Mouse (Mus musculus) bone marrow, adult 2 months (tissue): ENCODE results near the gene Unc93b1. TPM values are rescaled to one million over a fixed set of nuclear protein-coding genes. Genes with fewer than 3 reads are reported as not detected.
A peak's percentile ranks its signal among the peaks of the same experiment; 100 is the strongest.
"Not testable (repeated sequence)": the region's sequence is repeated elsewhere in the genome, so short reads cannot be mapped to it uniquely, and the experiment has no call there.

Experiments
- H3K27ac ChIP-seq: fragments of 200-500 bp; 2 replicates; pipeline ENCODE4 v1.5.1; 2012; ENCODE audit warnings: low read depth, mild to moderate bottlenecking, control low read depth, inconsistent platforms, low read length; ENCODE audit not compliant: control insufficient read depth, poor library complexity, insufficient read depth
- H3K4me1 ChIP-seq: fragments of 200-500 bp; 2 replicates; pipeline ENCODE4 v1.6.1; 2011; ENCODE audit warnings: low read length; ENCODE audit not compliant: control insufficient read depth, insufficient read depth
- H3K4me3 ChIP-seq: fragments of 200-500 bp; replicated peaks from 2 replicates; pipeline ENCODE3; 2011; ENCODE audit warnings: mild to moderate bottlenecking, low read depth, low read length, control low read depth; ENCODE audit not compliant: control insufficient read depth
- CTCF ChIP-seq: fragments of 200-500 bp; IDR thresholded peaks from 2 replicates; pipeline ENCODE4 v1.5.1; 2011; ENCODE audit warnings: low read length, control low read depth; ENCODE audit not compliant: control insufficient read depth, insufficient read depth
- POLR2A ChIP-seq: fragments of 200-500 bp; IDR thresholded peaks from 2 replicates; pipeline ENCODE4 v1.6.1; 2011; ENCODE audit warnings: low read depth, mild to moderate bottlenecking, control low read depth, low read length, borderline replicate concordance; ENCODE audit not compliant: control insufficient read depth
- WGBS: fragments of 180-500 bp; shearing (Covaris S2); methylation state at CpG from one replicate; pipeline ENCODE4 v1.1.7; 2018; 5-methylcytosine and 5-hydroxymethylcytosine counted together
- polyA plus RNA-seq: library from polyadenylated mRNA; stranded (reverse); fragments of >200 nt; gene quantifications from 2 replicates; pipeline ENCODE4 v1.2.4, GENCODE M21; 2011; ENCODE audit warnings: low replicate concordance; ENCODE audit not compliant: missing spikeins, insufficient read depth, insufficient read length

The Unc93b1 gene
- polyA plus RNA-seq, 1 experiment: 177 TPM

DNA sequence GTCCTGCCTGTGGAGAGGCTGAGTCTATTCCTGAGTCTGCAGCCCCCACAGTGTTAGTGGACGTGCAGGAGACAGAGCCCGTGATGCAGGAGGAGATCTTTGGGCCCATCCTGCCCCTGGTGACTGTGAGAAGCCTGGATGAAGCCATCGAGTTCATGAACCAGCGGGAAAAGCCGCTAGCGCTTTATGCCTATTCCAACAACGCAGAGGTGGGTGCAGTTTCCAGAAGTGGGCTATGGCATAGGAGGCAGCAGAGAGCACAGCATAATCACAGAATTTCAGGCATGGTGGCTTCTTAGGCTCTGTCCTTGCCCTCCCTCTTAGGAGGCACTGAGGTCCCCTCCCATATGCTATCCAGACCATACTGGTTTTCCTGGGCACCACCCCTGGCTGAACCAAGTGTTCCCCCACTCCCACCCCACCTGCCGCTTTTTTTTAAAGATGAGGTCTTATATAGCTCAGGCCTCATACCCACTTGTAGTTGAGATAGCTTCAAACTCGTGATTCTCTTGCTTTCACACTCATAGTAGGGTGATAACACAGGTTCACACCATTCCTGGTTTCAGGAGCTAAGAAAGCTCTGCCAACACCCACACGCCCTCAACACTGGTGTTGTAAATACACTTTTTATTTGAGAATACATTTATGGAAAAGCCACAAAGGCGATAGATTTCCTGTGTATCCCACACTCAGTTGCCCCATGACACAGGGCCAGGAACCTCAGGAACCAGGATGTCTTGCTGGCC, 31.5 kb downstream of the Unc93b1 start:
- H3K4me3 ChIP-seq: no peak overlapping the region
- TF ChIP-seq CTCF (0 out of 2 replicates have a peak, but pooled peaks have one; percentile 15), POLR2A (no peak)
- H3K27ac ChIP-seq: peak overlapping the region; percentile 26; the same call in 1 of the 2 replicates
- H3K4me1 ChIP-seq: peaks cover 1% of the 10 kb centered on the region; the same call in 1 of the 2 replicates
- WGBS: 75% methylated on average over 11 of the region's 11 CpGs

DNA sequence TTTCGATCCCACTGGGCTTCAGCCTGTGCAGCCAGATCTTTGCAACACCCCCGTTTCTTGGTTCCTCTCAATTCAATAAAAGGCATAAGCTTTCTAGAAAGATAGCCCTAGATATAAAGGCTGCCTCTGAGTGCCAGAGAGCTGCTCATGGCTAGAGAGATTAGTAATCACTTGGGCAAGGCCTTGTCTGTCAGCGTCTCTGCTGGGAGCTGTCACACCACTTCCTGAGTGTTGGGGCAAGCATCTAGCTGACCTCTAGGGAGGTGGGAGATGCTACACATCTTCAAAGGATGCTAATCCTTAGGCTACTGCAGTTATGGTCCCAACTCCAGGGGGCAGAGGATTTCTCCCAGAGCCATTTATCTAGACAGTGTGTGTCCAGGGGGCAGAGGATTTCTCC, 32.3 kb downstream of the Unc93b1 start:
- TF ChIP-seq CTCF (no peak), POLR2A (no peak)
- peak overlapping the region; percentile 26; the same call in 1 of the 2 replicates for H3K27ac ChIP-seq
- H3K4me3 ChIP-seq: no peak overlapping the region
- WGBS: 28% methylated on average over 3 of the region's 3 CpGs
- H3K4me1 ChIP-seq: peaks cover 1% of the 10 kb centered on the region; the same call in 1 of the 2 replicates

DNA sequence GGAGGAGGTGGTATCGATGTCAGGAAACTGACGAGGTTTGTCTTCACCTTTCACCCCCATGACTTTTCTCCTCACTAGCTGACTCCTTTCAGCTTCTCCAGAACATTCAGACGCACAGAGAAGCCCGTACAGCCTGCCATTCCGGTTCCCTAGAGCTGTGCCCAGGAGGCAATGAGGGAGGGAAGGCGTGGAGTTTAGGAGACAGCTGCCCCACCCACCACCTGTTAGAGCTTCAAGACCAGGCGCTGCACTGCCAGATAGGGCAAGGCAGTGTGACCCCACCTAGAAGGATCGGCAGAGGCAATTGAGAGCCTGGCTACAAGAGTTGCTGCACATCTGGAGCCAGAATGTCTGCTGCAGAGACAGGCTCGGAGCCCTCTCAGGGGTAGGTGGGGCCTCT, 37.2 kb downstream of the Unc93b1 start, which contains the start of gene Aldh3b2:
Gene Aldh3b2, plus strand, starts transcription at position 100 of the 400 bp plus-strand sequence.
- TF ChIP-seq CTCF (no peak), POLR2A (no peak)
- Histone ChIP-seq H3K4me3 (peak within 1 kb of the TSS; percentile 8), H3K4me1 (no peaks in the 10 kb centered on the region; the same call in 1 of the 2 replicates), H3K27ac (no peak within 1 kb of the TSS)
- WGBS: 67% methylated on average over 9 of the region's 9 CpGs

DNA sequence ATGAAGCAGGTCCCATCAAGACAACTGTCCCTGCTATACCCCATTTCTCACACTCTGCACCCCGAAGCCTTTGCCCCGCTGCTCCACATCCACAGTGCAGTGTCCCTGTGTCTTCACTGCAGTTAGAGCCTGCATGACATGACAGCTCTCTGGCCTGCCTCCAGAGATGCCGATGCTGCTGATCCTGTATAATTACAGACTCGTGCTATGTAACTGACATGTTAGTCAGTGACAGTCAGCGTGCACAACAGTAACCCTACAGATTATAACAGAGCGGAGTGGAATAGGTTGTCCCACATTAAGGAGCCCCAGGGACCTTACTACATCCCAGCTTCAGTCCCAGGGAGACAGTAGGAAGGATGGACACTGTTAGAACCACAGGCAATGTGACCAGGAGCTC, 39.6 kb downstream of the Unc93b1 start:
- H3K4me1 ChIP-seq, H3K4me3 ChIP-seq, H3K27ac ChIP-seq: not testable (repeated sequence)
- WGBS: 88% methylated on average over 6 of the region's 6 CpGs

DNA sequence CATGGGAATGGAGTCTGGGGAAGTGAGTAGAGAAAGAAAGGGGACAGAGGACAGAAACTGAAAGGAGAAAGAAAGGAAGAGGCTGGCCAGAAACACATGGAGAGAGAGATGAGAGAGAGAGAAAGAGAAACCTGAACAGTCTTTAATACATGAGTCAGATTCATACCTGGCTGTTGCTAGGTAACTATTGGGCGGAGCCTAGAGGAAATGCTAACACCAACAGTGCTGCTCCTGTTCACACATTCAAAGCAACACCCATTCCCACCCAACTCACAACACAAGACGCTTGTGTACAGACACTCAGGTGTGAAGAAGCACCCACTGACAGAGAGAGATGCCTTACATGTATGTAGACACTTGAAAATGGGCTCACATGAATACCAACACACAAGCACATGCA, 40.9 kb downstream of the Unc93b1 start:
- H3K27ac ChIP-seq: no peak overlapping the region
- no peak overlapping the region for H3K4me3 ChIP-seq
- 80% methylated on average over 2 of the region's 2 CpGs for WGBS
- H3K4me1 ChIP-seq: no peaks in the 10 kb centered on the region; the same call in 1 of the 2 replicates
- TF ChIP-seq CTCF: no peak
- no peak for TF ChIP-seq POLR2A

DNA sequence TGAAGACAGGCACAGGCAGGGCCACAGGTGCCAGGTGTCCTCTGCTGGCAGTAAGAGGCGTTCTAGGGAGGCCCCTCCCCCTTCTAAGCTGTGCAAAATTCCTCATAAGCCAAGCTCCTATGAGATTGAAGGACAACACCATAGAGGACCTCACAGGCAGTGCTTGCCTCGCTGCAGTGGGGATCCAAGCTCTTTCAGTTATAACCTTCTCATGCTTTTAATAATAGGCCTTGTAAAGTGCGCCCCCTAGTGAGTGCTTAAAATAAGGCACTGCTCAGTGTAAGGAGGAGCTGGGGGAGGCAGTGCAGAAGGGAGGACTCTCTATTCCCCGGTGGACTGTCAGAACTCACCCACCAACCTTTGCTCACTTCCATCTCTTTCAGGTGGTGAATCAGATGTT, 45.3 kb downstream of the Unc93b1 start:
- Histone ChIP-seq H3K4me1 (no peaks in the 10 kb centered on the region), H3K4me3 (no peak overlapping the region), H3K27ac (no peak overlapping the region)
- 14% methylated on average over 4 of the region's 4 CpGs for WGBS
- TF ChIP-seq CTCF (peak; percentile 75), POLR2A (no peak)

DNA sequence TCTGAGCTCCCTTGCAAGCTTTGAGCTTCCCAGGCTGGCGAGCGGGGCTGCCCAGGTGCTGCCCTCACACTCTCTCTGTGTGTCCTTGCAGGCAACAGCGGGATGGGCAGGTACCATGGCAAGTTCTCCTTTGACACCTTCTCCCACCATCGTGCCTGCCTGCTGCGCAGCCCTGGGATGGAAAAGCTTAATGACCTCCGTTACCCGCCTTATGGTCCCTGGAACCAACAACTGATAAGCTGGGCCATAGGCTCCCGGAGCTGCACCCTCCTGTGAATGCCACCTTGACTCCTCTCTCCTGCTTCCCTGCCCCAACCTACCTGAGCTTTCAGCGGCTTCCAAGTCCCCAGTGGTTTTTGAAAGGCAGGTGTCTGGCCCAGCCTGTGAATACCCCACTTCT, 45.9 kb downstream of the Unc93b1 start:
- Histone ChIP-seq H3K27ac (no peak overlapping the region), H3K4me3 (no peak overlapping the region), H3K4me1 (no peaks in the 10 kb centered on the region)
- TF ChIP-seq POLR2A (no peak), CTCF (no peak)
- WGBS: 79% methylated on average over 9 of the region's 9 CpGs

DNA sequence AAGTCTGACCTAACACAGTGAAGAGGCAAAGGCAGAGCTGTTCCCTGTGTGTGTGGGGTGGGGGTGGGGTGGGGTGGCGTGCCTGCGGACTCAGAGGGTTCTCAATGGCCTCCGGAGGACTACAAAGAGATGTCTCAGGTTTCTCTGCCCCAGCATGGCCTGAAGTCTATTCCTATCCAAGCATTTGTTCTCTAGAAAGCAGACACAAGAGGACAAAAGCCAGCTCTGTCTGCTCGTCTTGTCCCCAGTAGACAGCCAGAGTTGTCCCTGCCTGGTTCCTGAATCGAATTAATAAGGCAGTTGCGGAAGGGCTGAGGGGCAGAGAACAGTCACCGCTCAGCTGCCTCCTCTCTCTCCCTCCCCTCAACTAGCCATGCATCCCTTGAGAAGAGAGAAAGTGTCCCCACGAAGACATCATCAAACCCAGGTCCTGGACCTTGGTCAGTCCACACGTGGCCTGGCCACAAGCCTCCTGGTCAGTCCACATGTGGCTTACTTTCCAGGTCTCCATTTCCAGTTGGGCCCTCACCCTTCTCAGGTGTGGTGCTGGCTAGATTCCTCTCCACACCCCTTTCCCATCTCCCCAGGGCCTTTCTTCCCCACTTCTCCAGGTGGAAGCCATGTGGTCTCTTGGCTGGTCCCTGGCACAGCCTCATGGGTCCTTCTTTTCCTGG, 48.7 kb downstream of the Unc93b1 start:
- H3K4me3 ChIP-seq: no peak overlapping the region
- no peaks in the 10 kb centered on the region for H3K4me1 ChIP-seq
- H3K27ac ChIP-seq: no peak overlapping the region
- TF ChIP-seq POLR2A (no peak), CTCF (no peak)
- WGBS: 80% methylated on average over 9 of the region's 9 CpGs
